Mouse (Mus musculus): ENCODE measurements around the gene Bhlhe41.

Gene Bhlhe41

DNA sequence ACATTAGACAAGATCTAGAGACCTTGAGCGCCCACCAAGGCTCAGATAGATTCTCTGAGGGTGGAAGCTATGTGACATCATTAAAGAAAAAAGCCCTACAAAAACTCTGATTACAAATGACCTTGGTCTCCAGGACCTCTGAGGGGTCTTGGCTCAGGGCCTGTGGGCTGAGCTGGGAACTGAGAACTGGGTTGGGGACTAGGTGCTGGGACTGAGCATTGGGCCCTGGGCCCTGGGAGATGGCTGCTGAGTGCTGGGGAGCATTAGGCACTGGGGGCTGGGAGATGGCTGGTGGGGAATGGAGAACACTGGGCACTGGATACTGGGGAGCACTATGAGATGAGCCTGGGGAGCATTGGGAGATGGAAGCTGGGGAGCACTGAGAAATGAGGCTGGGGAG, 19.3 kb downstream of the Bhlhe41 start:
- no peak for DNase-seq (ENCODE audit: low spot score in 2 of 2)

DNA sequence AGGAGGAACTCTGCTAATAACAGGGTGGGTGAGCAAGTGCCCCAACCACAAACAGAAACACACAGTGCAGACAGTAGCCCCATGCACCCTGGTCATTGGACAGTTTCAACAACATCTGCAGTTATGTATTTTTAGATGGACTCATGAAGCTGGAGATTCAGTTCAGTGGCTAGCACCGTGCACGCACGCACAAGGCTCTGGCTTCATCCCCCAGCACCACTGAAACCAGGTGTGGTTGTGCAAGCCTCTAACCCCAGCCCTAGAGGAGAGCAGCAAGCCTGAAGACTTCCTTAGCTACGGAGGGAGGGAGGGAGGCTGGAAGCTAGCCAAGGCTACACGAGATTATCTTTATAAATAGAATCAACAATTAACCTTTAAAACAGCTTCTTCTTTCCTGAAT, 19.7 kb downstream of the Bhlhe41 start:
- DNase-seq (ENCODE audit: low spot score in 2 of 2), result peak; percentile 72 to 74

DNA sequence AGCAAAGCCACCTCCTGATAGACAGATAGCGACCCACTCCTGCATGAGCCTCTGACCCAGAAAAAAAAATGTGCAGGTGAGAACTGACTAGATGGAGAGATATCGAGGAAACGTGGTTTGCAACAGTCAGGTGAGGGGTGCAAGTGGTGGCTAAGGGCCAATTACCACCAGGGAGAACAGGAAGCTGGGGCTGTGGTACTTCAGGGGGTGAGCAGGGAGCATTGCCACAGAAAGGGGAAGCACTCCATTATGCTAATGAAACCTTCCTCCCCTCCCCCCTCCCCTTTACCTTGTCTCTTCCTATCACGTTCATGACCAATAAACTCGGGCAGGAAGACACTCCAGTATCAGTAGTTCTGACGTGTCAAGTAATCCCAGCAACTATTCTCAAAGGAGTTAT, 30.0 kb downstream of the Bhlhe41 start:
- DNase-seq (ENCODE audit: low spot score in 2 of 2), result peak; percentile 74

DNA sequence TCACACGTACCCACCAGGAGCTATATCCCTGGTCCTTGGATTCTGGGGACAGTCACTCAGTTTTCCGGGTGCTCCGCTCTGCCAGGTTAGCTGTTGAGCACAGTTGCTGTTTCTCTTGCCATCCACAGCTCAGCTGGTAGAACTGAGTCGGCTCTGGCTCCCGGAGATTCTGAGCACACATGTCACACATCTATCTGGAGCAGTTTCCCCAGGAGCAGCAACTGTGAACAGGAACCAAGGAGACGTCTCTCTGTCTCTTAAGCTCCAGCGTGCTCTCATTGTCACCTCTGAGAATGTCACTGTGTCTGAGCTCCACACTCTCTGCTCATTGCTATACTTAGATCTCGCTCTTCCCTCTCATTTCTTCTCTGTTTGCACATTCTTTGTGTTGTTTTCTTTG, 32.4 kb downstream of the Bhlhe41 start:
- DNase-seq (ENCODE audit: low spot score in 2 of 2), result no peak

DNA sequence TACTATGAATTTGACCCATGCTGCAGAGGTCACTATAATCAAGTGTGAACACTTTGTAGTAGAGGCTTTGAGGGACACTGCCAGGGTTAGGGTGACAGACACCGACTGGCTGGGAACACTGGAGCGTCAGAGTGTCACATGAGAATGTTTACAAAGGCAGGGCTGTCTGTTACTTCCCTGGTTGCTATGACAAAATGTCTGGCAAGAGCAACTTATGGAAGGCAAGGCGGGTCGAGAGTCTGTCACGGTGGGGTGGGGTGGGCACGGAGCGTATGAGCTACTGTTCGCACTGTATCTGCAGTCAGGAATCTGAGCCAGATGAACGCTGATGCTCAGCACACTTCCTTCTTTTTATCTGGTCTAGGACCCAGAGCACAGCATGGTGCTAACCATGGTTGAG, 34.7 kb downstream of the Bhlhe41 start:
- no peak for DNase-seq (ENCODE audit: low spot score in 2 of 2)

DNA sequence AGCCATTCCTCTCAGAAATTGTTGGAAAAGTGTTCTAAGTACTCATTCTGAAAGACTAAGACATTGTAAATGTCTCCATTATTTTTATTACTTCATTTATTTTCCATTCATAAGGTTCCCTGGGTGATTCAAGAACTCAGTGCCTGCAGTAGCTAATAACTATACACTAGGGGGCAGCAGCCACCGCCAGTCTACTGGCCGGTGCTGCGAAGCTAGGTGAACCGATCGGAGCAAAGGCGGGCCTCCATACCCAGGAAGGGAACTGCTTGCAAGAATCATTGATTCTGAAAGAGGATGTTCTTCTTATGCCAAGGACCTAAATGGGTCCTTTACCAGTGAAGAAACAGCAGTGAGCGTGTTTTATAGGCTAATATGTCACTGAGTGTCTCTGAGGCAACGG, 35.2 kb downstream of the Bhlhe41 start:
- DNase-seq (ENCODE audit: low spot score in 2 of 2), result peak; percentile 76 to 81

DNA sequence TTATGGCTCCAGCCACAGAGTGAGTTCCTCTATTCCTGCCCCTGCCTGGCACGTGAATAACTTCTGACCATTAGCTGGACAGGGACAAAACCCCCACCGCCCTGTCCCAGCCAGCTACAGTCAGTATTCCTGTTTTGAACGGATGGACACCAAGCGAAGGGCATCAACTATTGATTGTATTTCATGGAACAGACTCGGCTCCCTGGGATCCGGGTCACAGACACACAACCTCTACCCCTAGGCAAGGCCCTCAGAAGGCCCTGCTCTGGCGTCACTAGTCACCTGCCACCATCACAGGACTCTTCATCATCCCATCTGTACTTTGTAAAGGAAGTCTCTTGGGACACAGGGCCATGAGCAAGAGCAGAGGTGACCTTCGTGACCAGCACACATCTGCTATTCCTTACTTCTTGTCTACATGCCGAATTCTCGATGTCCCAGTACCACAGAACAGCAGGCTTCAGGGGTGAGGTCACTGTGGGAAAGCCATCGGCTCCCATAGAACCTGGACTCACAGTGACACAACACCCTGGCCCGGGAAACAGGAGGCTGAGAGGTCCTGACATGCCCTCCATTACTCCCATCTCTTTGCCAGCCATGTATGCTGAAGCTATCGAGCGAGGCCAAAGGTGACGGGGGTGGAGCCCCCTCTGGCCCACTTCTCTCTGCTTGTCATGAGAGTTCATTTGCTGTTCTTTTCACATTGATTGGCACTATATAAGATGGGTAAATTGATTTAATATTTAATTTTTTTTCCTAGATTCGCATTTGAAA, 36.1 kb downstream of the Bhlhe41 start:
- no peak for DNase-seq (ENCODE audit: low spot score in 2 of 2)

DNA sequence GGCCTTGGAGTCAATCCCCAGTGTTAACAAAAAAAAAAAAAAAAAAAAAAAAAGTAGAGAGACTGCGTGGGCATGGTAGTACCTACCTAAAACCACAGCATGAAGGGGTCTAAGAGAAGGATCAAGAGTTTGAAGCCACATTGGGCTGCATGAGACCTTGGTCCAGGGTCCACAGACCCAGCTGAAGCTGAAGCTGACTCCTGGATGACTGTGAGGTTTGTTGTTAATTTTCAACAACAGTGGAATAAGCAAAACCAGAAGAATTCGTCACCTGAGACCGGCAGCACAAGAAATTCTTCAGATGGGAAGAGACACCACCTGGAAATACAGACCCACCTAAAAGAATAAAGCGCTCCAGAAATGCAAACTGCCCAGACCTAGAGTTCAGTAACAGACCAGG, 39.1 kb downstream of the Bhlhe41 start:
- DNase-seq (ENCODE audit: low spot score in 2 of 2), result no peak

DNA sequence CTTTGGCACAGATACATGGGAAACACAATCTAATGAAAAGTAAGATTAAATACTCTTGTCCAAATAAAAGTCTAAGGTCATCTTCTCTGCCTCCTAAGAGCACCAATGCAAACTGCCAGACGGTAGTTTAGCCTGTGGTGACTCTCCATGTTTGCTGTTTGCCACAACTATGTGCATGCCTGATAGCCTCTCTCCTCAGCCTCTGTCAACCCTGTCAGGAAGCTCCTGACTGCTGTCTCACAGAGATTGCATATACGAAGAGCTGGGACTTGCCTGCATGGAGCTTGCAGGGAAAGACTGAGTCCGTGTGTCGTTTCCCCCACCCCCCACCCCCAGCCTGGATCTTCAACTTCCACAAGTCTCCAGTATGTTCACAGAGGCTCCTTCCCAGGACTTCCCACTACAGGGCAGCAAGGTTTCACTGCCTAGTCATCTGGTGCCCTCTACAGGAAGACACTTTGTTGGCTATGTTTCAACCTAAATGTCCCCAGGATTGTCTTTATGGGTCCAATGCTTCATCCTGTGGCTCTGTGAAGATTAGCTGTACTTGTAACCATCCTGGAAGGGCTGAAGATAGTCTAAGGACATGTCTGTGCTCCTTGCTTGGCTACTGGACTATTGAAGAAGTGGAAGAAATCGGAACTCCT, 41.6 kb downstream of the Bhlhe41 start:
- DNase-seq (ENCODE audit: low spot score in 2 of 2), result no peak

DNA sequence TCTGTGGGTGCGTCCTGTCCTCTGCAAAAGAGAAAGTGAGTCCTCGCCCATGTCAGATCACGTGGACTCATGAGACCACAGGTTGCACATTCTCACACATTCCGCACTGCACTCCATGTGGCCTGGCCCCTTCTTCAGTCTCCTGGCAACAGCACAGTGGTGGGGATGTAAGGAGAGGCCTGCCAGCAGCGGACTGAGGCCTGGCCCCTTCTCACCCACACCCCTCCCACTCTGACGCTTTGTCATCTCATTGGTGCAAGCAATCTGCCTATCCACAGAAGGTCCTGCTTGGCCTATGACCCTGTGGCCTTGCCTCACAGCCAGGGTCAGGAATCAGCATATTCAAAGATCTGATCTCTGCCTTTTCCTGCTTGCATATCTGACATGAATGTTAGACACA, 42.3 kb downstream of the Bhlhe41 start:
- DNase-seq (ENCODE audit: low spot score in 2 of 2), result no peak

DNA sequence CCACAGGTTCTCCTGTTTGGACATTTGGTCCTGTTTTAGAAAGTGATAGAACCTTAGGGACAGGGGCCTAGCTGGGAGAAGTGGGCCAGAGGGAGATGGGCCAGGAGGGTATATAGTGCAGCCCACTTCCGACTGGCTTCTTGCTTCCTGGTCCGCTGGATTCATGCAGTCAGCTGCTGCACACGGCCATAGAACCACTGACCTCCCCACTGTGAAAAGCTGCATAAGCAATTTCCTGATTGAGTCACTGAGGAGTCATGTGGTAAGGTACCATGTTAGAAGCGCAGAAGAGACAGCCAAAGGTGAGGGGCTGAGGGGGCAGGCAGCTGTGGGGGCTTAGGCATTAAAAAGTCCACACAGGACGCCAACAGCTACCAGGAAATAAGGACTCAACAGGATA, 43.1 kb downstream of the Bhlhe41 start:
- DNase-seq (ENCODE audit: low spot score in 2 of 2), result no peak

DNA sequence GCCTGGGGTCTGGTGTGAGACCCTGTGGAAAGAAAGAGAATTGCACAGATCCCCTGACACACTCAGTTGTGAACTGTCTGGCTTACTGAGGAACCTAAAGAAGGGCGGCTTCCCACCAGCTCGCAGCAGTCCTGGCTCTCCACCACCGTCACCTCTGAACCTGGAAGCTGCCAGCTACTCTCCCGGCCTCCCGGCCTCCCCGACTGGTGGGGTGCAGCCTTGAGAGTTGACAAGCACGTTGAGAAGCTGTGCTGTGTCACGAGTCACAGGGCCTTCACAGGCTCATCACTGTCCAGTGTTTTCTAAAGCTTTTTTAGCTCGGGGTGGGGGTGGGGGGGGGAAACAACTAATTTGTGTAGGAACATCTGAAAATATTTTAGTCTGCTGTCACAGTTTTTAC, 46.2 kb downstream of the Bhlhe41 start:
- no peak for DNase-seq (ENCODE audit: low spot score in 2 of 2)

DNA sequence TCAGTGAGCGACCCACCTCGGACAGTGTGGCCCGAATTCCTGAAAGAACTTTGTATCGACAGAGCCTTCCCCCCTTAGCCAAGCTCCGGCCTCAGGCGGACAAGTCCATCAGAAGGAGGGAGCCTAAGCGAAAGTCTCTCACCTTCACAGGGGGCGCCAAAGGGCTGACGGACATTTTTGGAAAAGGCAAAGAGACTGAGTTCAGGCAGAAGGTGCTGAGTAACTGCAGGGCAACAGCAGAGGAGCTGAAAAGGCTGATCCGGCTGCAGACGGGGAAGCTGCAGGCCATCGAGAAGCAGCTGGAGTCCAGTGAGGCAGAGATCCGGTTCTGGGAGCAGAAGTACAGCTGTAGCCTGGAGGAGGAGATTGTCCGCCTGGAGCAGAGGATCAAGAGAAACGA, 50.2 kb downstream of the Bhlhe41 start:
- DNase-seq (ENCODE audit: low spot score in 2 of 2), result no peak

DNA sequence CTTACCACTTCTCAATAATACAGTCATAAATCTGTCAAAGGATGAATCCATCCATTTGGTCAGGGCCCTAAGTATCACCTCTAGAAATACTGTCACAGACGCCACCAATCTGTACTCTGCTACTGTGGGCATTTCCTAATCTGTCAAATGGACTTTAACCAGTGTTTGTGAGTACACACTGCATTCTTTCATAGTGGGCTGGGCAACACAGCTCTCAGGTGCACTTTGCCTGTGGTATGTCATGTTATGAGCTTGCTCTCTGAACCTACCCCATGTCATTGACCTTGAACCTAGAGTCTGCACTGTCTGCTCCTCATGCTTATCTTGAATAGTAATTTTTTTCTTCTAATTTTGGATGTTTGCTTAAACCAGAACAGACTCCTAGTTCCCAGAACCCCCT, 54.2 kb downstream of the Bhlhe41 start:
- no peak for DNase-seq (ENCODE audit: low spot score in 2 of 2)

DNA sequence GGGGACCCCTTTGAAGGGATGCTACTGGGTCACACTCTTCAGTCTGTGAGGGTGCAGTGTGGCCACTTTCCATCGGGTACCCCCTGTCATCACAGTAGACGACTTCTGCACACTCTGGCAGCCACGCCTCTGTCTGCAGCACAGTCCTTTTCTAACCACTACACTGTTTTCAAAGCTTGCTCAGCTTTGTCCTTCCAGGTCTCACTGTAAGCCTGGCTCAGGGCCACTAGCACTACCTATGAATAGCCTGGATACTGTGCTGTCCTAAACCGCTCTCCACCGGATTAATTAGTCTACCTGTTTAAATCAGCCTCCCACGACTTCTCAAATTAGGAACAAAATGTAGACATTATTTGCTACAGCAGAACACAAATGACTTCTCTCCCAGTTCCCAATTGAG, 55.3 kb downstream of the Bhlhe41 start:
- no peak for DNase-seq (ENCODE audit: low spot score in 2 of 2)

DNA sequence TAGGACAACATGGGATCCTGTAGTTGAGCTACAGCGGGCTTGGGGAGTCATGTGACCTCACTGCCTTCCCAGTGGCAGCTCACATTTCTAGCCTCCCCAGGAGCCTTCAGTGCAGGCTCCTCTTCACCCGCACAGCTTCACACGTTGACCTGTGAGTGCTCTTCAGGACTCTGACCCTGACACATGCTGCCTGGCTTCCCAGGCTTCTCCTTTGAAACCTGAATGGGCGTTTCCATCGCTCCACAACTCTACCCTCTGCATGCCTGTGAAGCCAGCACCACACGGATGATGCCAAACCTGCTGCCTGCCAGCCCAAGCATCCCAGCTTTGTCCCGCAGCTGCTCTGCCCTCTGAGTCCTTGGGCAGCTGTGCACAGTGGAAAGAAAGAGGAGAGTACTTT, 55.8 kb downstream of the Bhlhe41 start:
- no peak for DNase-seq (ENCODE audit: low spot score in 2 of 2)
